Mouse (Mus musculus): ENCODE results near the gene Dlg4. TPM values are rescaled to one million over a fixed set of nuclear protein-coding genes. Genes with fewer than 3 reads are reported as not detected.

Gene Dlg4
- polyA plus RNA-seq, 1 experiment from 2014 or later, result 13.2 TPM

DNA sequence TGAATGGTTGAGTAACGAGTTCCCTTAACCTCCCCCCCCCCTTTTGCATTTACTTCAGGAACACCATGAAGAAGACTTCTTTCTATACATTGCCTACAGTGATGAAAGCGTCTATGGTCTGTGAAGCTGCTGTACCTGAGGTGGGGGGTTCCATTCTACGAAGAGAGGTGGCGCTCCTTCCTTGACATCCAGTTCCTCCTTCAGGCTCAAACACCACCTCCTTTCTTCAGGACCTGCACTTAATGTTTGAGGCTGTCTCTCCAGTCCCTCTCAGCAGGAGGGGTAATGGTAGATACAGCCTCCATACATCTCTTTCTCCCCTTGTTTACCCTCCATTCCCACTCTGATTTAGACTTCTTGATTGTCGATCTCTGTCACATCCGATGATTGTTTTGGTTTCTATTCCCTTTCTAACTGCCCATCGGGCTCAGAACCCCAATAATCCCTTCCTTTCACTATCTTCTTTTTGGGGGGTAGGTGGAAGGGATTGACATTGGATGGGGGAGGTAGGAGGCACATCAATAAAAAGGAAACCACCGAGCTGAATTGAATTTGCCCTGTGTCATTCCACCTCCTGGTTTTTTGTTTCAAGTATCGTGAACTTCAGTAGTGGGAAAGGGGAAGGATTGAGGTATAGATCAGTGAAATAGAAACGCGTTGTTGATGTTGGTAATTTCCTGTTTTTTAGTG lies 22.2 kb upstream of the Dlg4 start:
- ATAC-seq (ENCODE audit: low FRiP score, low TSS enrichment), result no peak
- H3K4me3 ChIP-seq (ENCODE audit: low read length), result peak overlapping the region; percentile 99; the same call in 1 of the 2 replicates
- 87% methylated on average over 11 of the region's 11 CpGs for WGBS
- H3K9ac ChIP-seq (ENCODE audit: low read depth, low read length), result no peak overlapping the region
- peaks cover 49% of the 10 kb centered on the region for H3K36me3 ChIP-seq (ENCODE audit: control insufficient read depth, insufficient read depth, low read length)
- peak overlapping the region; percentile 32 for H3K4me2 ChIP-seq (replicated peaks; ENCODE audit: low read depth, low read length)
- no peaks in the 10 kb centered on the region for H3K27me3 ChIP-seq (ENCODE audit: control insufficient read depth, insufficient read depth, low read length)
- H3K4me1 ChIP-seq (ENCODE audit: control insufficient read depth, insufficient read depth, low read length), result peaks cover 17% of the 10 kb centered on the region
- H3K9me3 ChIP-seq (ENCODE audit: control insufficient read depth, low read length), result no peaks in the 10 kb centered on the region
- no peak overlapping the region; the same call in 1 of the 2 replicates for H3K27ac ChIP-seq (ENCODE audit: low read depth, low read length)

DNA sequence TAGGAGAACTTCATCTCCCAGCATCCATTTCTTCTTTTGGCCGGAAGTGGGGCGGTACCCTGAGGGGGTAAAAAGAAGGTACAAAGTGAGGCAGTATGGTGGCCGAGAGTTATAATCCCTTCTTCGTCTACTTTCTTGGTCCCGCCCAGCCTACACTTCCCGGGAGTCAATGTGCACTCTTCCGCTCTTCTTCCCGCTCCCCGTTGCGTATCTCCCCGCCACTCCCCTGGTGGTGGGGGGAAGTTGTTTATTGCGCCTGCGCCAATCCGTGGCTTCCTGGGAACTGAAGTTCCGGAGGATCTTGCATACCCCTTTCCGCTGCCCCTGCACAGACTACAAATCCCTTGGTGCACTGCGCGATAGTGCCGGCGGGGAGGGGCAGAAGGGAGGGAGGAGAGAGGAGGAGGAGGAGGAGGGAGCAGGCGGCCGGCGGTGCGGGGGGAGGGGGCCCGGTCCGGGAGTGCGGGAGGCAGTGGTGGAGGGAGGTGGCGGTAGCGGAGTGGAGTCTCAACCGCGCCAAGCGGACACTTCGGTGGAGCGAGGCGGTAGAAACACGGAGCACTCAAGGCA lies 21.3 kb upstream of the Dlg4 start, which contains the start of gene Phf23:
Gene Phf23 (plus strand): TSS at position 387 of the 570 bp plus-strand sequence.
- Histone ChIP-seq H3K9me3 (ENCODE audit: control insufficient read depth, low read length) (no peaks in the 10 kb centered on the region), H3K36me3 (ENCODE audit: control insufficient read depth, insufficient read depth, low read length) (peaks cover 48% of the 10 kb centered on the region), H3K4me3 (ENCODE audit: low read length) (peak within 1 kb of the TSS; percentile 99), H3K4me1 (ENCODE audit: control insufficient read depth, insufficient read depth, low read length) (peaks cover 17% of the 10 kb centered on the region), H3K27ac (ENCODE audit: low read depth, low read length) (peak within 1 kb of the TSS; percentile 98), H3K9ac (ENCODE audit: low read depth, low read length) (peak within 1 kb of the TSS; percentile 98), H3K27me3 (ENCODE audit: control insufficient read depth, insufficient read depth, low read length) (no peaks in the 10 kb centered on the region), H3K4me2 (replicated peaks; ENCODE audit: low read depth, low read length) (peak within 1 kb of the TSS; percentile 49)
- peak; percentile 82 for ATAC-seq (ENCODE audit: low FRiP score, low TSS enrichment)
- under 1% methylated on average over 36 of the region's 36 CpGs for WGBS

- Histone ChIP-seq H3K4me2 (replicated peaks; ENCODE audit: low read depth, low read length) (peak overlapping the region; percentile 49), H3K36me3 (ENCODE audit: control insufficient read depth, insufficient read depth, low read length) (peaks cover 48% of the 10 kb centered on the region), H3K4me1 (ENCODE audit: control insufficient read depth, insufficient read depth, low read length) (peaks cover 20% of the 10 kb centered on the region), H3K9me3 (ENCODE audit: control insufficient read depth, low read length) (no peaks in the 10 kb centered on the region), H3K27me3 (ENCODE audit: control insufficient read depth, insufficient read depth, low read length) (no peaks in the 10 kb centered on the region), H3K27ac (ENCODE audit: low read depth, low read length) (peak overlapping the region; percentile 98), H3K9ac (ENCODE audit: low read depth, low read length) (peak overlapping the region; percentile 98), H3K4me3 (ENCODE audit: low read length) (peak overlapping the region; percentile 99)
- WGBS, result 1% methylated on average over 60 of the region's 66 CpGs
- ATAC-seq (ENCODE audit: low FRiP score, low TSS enrichment), result peak; percentile 0; the same call in 1 of the 2 replicates
These were observed 20.3 kb upstream of the Dlg4 start for GRCm38 (mm10) chr11:69996161-69997061.

GRCm38 (mm10) chr11:69997070-69997509 lies 19.7 kb upstream of the Dlg4 start:
- H3K27me3 ChIP-seq (ENCODE audit: control insufficient read depth, insufficient read depth, low read length), result no peaks in the 10 kb centered on the region
- 2% methylated on average over 28 of the region's 44 CpGs for WGBS
- no peaks in the 10 kb centered on the region for H3K9me3 ChIP-seq (ENCODE audit: control insufficient read depth, low read length)
- peaks cover 48% of the 10 kb centered on the region for H3K36me3 ChIP-seq (ENCODE audit: control insufficient read depth, insufficient read depth, low read length)
- peak overlapping the region; percentile 99 for H3K4me3 ChIP-seq (ENCODE audit: low read length)
- H3K9ac ChIP-seq (ENCODE audit: low read depth, low read length), result peak overlapping the region; percentile 98
- peak overlapping the region; percentile 49 for H3K4me2 ChIP-seq (replicated peaks; ENCODE audit: low read depth, low read length)
- peak overlapping the region; percentile 98 for H3K27ac ChIP-seq (ENCODE audit: low read depth, low read length)
- peaks cover 27% of the 10 kb centered on the region for H3K4me1 ChIP-seq (ENCODE audit: control insufficient read depth, insufficient read depth, low read length)
- peak; percentile 75 for ATAC-seq (ENCODE audit: low FRiP score, low TSS enrichment)

DNA sequence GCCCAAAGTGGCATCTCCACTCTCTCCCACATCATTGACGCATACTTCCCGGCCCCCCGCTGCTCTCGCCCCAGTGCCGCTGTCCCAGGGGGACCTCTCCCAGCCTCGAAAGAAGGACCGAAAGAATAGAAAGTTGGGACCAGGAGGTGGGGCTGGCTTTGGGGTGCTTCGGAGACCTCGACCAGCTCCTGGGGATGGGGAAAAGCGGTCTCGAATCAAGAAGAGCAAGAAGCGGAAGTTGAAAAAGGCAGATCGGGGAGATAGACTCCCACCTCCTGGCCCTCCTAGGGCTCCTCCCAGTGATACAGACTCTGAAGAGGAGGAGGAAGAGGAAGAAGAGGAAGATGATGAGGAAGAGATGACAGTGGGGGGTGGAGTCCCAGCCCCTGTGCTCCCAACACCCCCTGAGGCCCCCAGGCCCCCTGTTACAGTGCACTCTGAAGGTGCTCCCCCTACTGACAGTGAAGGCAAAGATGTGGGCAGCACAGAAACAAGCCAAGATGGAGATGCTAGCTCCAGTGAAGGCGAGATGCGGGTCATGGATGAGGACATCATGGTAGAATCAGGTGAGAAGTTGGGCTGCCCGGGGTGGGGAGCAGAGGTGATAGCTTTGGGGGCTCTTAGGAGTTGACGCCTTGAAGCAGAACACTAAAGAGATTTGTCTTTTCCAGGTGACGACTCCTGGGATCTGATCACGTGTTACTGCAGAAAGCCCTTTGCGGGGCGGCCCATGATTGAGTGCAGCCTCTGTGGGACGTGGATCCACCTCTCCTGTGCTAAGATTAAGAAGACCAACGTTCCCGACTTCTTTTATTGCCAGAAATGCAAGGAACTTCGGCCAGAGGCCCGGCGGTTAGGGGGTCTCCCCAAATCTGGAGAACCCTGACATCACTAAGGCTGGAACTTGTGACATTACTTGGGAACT lies 17.9 kb upstream of the Dlg4 start:
- Histone ChIP-seq H3K9me3 (ENCODE audit: control insufficient read depth, low read length) (no peaks in the 10 kb centered on the region), H3K9ac (ENCODE audit: low read depth, low read length) (no peak overlapping the region), H3K27me3 (ENCODE audit: control insufficient read depth, insufficient read depth, low read length) (no peaks in the 10 kb centered on the region), H3K27ac (ENCODE audit: low read depth, low read length) (no peak overlapping the region), H3K4me2 (replicated peaks; ENCODE audit: low read depth, low read length) (no peak overlapping the region), H3K4me3 (ENCODE audit: low read length) (no peak overlapping the region; the same call in 1 of the 2 replicates), H3K36me3 (ENCODE audit: control insufficient read depth, insufficient read depth, low read length) (peaks cover 37% of the 10 kb centered on the region), H3K4me1 (ENCODE audit: control insufficient read depth, insufficient read depth, low read length) (peaks cover 31% of the 10 kb centered on the region)
- 92% methylated on average over 27 of the region's 27 CpGs for WGBS
- ATAC-seq (ENCODE audit: low FRiP score, low TSS enrichment), result no peak

GRCm38 (mm10) chr11:69999666-70000065 lies 17.1 kb upstream of the Dlg4 start:
- no peaks in the 10 kb centered on the region for H3K9me3 ChIP-seq (ENCODE audit: control insufficient read depth, low read length)
- no peak overlapping the region for H3K4me3 ChIP-seq (ENCODE audit: low read length)
- 62% methylated on average over 8 of the region's 8 CpGs for WGBS
- no peaks in the 10 kb centered on the region for H3K27me3 ChIP-seq (ENCODE audit: control insufficient read depth, insufficient read depth, low read length)
- H3K27ac ChIP-seq (ENCODE audit: low read depth, low read length), result peak overlapping the region; percentile 13; the same call in 1 of the 2 replicates
- no peak overlapping the region for H3K4me2 ChIP-seq (replicated peaks; ENCODE audit: low read depth, low read length)
- H3K36me3 ChIP-seq (ENCODE audit: control insufficient read depth, insufficient read depth, low read length), result peaks cover 30% of the 10 kb centered on the region
- H3K4me1 ChIP-seq (ENCODE audit: control insufficient read depth, insufficient read depth, low read length), result peaks cover 31% of the 10 kb centered on the region
- no peak for ATAC-seq (ENCODE audit: low FRiP score, low TSS enrichment)
- no peak overlapping the region for H3K9ac ChIP-seq (ENCODE audit: low read depth, low read length)

DNA sequence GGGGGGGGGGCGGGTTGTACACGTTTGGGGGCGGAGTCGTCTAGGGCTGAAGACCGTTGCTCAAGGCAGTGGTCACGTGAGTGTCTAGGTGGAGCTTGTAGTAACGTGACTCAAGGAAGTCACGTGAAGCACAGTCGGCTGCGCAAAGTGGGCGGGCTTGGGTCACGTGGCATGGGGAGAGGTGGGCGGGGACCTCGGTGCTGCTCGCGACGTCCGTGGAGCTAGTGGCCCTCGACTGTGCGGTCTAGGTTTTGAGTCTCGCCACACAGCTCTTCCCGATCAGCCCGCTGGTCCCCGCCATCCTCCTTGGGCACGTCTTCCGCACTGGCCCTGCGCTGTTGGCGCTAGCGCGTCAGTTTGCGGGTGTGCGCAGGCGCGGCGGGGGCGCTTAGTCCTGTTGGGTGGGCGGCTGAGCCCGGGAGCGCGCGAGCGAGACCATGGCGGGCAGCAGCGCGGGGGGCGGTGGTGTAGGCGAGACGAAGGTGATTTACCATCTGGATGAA lies 16.3 kb upstream of the Dlg4 start, which contains the start of gene Dvl2:
Gene Dvl2 (plus strand): TSS at position 200 of the 503 bp plus-strand sequence.
- Histone ChIP-seq H3K27me3 (ENCODE audit: control insufficient read depth, insufficient read depth, low read length) (no peaks in the 10 kb centered on the region), H3K4me2 (replicated peaks; ENCODE audit: low read depth, low read length) (peak within 1 kb of the TSS; percentile 85), H3K36me3 (ENCODE audit: control insufficient read depth, insufficient read depth, low read length) (peaks cover 36% of the 10 kb centered on the region), H3K4me3 (ENCODE audit: low read length) (peak within 1 kb of the TSS; percentile 88), H3K4me1 (ENCODE audit: control insufficient read depth, insufficient read depth, low read length) (peaks cover 31% of the 10 kb centered on the region), H3K9ac (ENCODE audit: low read depth, low read length) (peak within 1 kb of the TSS; percentile 86), H3K27ac (ENCODE audit: low read depth, low read length) (peak within 1 kb of the TSS; percentile 96), H3K9me3 (ENCODE audit: control insufficient read depth, low read length) (no peaks in the 10 kb centered on the region)
- ATAC-seq (ENCODE audit: low FRiP score, low TSS enrichment), result peak; percentile 53
- under 1% methylated on average over 48 of the region's 48 CpGs for WGBS

- H3K4me1 ChIP-seq (ENCODE audit: control insufficient read depth, insufficient read depth, low read length), result peaks cover 31% of the 10 kb centered on the region
- H3K4me3 ChIP-seq (ENCODE audit: low read length), result peak overlapping the region; percentile 88
- peak overlapping the region; percentile 96 for H3K27ac ChIP-seq (ENCODE audit: low read depth, low read length)
- H3K27me3 ChIP-seq (ENCODE audit: control insufficient read depth, insufficient read depth, low read length), result no peaks in the 10 kb centered on the region
- peak overlapping the region; percentile 86 for H3K9ac ChIP-seq (ENCODE audit: low read depth, low read length)
- H3K36me3 ChIP-seq (ENCODE audit: control insufficient read depth, insufficient read depth, low read length), result peaks cover 43% of the 10 kb centered on the region
- 13% methylated on average over 8 of the region's 8 CpGs for WGBS
- peak overlapping the region; percentile 85 for H3K4me2 ChIP-seq (replicated peaks; ENCODE audit: low read depth, low read length)
- no peak for ATAC-seq (ENCODE audit: low FRiP score, low TSS enrichment)
- no peaks in the 10 kb centered on the region for H3K9me3 ChIP-seq (ENCODE audit: control insufficient read depth, low read length)
These were observed 15.6 kb upstream of the Dlg4 start for GRCm38 (mm10) chr11:70001159-70001558.

Data from kidney, embryonic 14.5 days (tissue).